Mouse (Mus musculus): Measurements from ENCODE around the gene Mak. TPM values are rescaled to one million over a fixed set of nuclear protein-coding genes. Genes with fewer than 3 reads are reported as not detected.

Mak gene
- total RNA-seq (2015): 0.23 and 0.27 TPM in 2 replicates
- total RNA-seq (2017): 0.22 and 0.41 TPM in 2 replicates

- peak; percentile 74 for ATAC-seq (ENCODE audit: poor library complexity, severe bottlenecking)
These were observed at the start of gene Mak for GRCm38 (mm10) chr13:41079421-41079780. Mak (minus strand) TSS chr13:41079706.

- no peak for ATAC-seq (ENCODE audit: poor library complexity, severe bottlenecking)
These were observed 49.6 kb upstream of the Mak start for GRCm38 (mm10) chr13:41129061-41129460.

GRCm38 (mm10) chr13:41128326-41128725, 48.8 kb upstream of the Mak start:
- no peak for ATAC-seq (ENCODE audit: poor library complexity, severe bottlenecking)

GRCm38 (mm10) chr13:41123666-41124225, 44.2 kb upstream of the Mak start:
- no peak for ATAC-seq (ENCODE audit: poor library complexity, severe bottlenecking)

GRCm38 (mm10) chr13:41119152-41119945, 39.8 kb upstream of the Mak start:
- no peak for ATAC-seq (ENCODE audit: poor library complexity, severe bottlenecking)

- ATAC-seq (ENCODE audit: poor library complexity, severe bottlenecking): no peak
These were observed 34.4 kb upstream of the Mak start, which contains the start of gene Sycp2l for GRCm38 (mm10) chr13:41113940-41114339. Sycp2l (plus strand) TSS chr13:41114307.

- no peak for ATAC-seq (ENCODE audit: poor library complexity, severe bottlenecking)
These were observed 31.4 kb upstream of the Mak start, which contains the start of gene Gcm2 for GRCm38 (mm10) chr13:41110935-41111334. Gcm2 (minus strand) TSS chr13:41111035.

- no peak for ATAC-seq (ENCODE audit: poor library complexity, severe bottlenecking)
These were observed 26.0 kb upstream of the Mak start for GRCm38 (mm10) chr13:41105541-41105940.

- peak; percentile 54 for ATAC-seq (ENCODE audit: poor library complexity, severe bottlenecking)
These were observed 24.5 kb upstream of the Mak start for GRCm38 (mm10) chr13:41103841-41104525.

- no peak for ATAC-seq (ENCODE audit: poor library complexity, severe bottlenecking)
These were observed 20.5 kb upstream of the Mak start for GRCm38 (mm10) chr13:41100031-41100430.

GRCm38 (mm10) chr13:41098325-41098724, 18.8 kb upstream of the Mak start:
- peak; percentile 31; the same call in 1 of the 2 replicates for ATAC-seq (ENCODE audit: poor library complexity, severe bottlenecking)

- ATAC-seq (ENCODE audit: poor library complexity, severe bottlenecking): peak; percentile 90
These were observed 18.0 kb upstream of the Mak start for GRCm38 (mm10) chr13:41097324-41098058.

- ATAC-seq (ENCODE audit: poor library complexity, severe bottlenecking): no peak
These were observed 14.7 kb upstream of the Mak start for GRCm38 (mm10) chr13:41094160-41094559.

- no peak for ATAC-seq (ENCODE audit: poor library complexity, severe bottlenecking)
These were observed 11.8 kb upstream of the Mak start for GRCm38 (mm10) chr13:41091271-41091670.

- ATAC-seq (ENCODE audit: poor library complexity, severe bottlenecking): no peak
These were observed 9.2 kb upstream of the Mak start for GRCm38 (mm10) chr13:41088746-41089145.

GRCm38 (mm10) chr13:41085140-41085539, 5.6 kb upstream of the Mak start:
- ATAC-seq (ENCODE audit: poor library complexity, severe bottlenecking): 0 out of 2 replicates have a peak, but pooled peaks have one; percentile 24

GRCm38 (mm10) chr13:41084521-41084920, 5.0 kb upstream of the Mak start:
- peak; percentile 69 for ATAC-seq (ENCODE audit: poor library complexity, severe bottlenecking)

- no peak for ATAC-seq (ENCODE audit: poor library complexity, severe bottlenecking)
These were observed 1.2 kb upstream of the Mak start for GRCm38 (mm10) chr13:41080700-41081099.

GRCm38 (mm10) chr13:41079859-41080258, 353 bp upstream of the Mak start:
- no peak for ATAC-seq (ENCODE audit: poor library complexity, severe bottlenecking)

- ATAC-seq (ENCODE audit: poor library complexity, severe bottlenecking): no peak
These were observed 651 bp downstream of the Mak start for GRCm38 (mm10) chr13:41078690-41079420.

Measured in megakaryocyte, adult 5-6 weeks (primary cell).